Mouse (Mus musculus): Measurements from ENCODE around the gene Cdh1. TPM values are rescaled to one million over a fixed set of nuclear protein-coding genes. Genes with fewer than 3 reads are reported as not detected.

Cdh1 gene
- polyA plus RNA-seq, 1 experiment: 1.3 TPM

DNA sequence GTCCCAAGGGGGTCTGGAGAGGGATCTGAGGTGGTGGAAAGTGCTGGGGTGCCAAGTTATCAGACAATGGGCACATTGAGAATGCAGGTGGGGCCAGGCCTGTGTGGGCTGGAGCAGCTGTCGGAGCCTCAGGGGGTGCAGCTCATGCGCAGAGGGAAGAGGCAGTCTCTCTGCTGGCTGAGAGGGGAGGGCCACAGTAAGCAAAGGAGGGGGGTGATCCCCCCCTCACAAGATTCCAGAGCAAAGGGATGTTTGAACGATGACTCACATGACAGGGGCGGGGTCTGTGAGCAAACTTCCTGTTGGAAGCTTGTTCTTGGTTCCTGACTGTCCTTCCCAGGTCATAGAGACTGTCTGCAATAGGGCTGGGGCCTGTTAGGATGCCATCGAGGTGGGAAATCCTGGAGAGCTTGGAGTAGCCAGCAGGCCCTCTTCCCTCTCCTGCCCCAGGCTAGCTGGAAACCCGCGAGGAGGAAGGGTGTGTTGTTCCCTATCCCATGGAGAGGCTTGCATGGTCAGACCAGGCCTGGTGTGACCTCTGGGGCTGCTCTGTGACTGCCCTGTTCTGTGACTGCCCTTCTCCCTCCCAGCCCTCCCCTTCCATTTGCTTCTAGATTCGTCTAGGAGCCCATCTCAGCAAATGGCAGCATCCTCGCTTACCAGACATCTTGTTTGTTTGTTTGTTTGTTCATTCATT is 16.5 kb downstream of the Cdh1 start:
- no peak for DNase-seq (ENCODE audit: extremely low spot score in 1 of 2, low spot score in 1 of 2)

DNA sequence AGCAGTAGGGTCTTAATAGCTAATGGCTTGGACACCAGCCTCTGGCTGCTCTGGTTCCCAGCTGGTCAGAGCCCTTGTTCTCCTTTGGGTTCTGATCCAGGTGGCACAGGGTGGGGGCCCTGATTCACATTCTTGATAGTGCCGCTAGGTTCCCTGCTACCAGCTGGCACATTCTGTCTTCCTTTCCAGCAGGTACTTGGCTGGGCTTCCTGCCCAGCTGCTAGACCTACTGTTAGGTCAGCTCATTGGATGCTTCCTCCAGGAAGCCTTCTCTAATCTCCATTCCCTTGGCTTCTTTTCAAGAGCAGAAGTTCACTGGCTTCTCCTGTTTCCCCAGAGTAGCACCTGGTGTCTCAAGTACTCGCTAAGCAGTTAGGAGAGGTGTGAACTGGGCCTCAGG is 17.3 kb downstream of the Cdh1 start:
- no peak for DNase-seq (ENCODE audit: extremely low spot score in 1 of 2, low spot score in 1 of 2)

DNA sequence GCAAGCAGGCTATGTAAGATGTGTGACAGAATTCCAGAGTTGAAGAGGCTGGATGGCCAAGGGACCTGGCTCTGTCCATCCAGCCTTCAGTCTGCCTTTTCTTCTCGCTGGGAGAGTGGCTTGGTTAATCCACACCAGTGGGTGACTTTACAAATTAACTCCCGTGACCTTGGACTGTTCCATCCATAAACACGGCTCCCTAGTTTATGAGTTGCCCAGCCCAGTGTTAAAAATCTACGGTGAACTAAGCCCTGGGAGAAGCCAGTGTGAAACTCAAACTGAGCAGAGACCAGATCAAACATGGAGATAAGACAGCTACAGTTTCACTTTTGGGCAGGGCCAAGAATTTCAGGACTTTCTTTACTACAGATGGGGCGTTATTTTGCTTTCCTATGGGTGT is 19.9 kb downstream of the Cdh1 start:
- no peak for DNase-seq (ENCODE audit: extremely low spot score in 1 of 2, low spot score in 1 of 2)

DNA sequence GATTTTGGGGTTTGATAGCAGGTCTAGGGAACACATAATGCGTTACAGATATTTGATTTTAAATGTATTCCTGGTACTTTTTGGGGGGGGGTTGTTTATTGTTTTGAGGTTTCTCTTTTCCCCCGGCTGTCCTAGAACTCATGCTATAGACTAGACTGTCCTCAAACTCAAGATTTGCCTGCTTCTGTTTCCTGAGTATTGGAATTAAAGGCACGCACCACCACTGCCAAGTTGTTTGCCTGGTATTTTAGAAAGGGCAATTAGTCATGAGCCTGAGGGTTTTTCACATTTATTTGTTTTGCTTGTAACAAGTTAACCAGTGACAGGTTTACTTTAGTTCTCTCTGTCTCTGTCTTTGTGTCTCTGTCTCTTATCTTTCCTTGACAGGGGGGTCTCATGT is 20.3 kb downstream of the Cdh1 start:
- DNase-seq (ENCODE audit: extremely low spot score in 1 of 2, low spot score in 1 of 2): no peak

DNA sequence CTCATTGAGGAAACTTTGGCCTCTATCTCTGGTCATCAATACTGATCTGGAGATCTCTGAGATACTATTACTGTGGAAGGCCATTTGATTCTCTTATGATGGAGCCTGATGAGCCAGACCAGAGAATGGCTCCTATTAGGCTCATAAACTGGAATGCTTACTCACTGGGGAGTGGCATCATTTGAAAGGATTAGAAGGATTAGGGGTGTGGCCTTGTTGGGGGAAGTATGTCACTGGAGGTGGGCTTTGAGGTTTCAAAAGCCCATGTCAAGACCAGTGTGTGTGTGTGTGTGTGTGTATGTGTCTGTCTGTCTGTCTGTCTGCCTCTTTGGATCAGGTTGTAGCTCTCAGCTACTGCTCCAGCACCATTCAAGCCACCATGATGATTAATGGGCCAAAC is 20.8 kb downstream of the Cdh1 start:
- no peak for DNase-seq (ENCODE audit: extremely low spot score in 1 of 2, low spot score in 1 of 2)

DNA sequence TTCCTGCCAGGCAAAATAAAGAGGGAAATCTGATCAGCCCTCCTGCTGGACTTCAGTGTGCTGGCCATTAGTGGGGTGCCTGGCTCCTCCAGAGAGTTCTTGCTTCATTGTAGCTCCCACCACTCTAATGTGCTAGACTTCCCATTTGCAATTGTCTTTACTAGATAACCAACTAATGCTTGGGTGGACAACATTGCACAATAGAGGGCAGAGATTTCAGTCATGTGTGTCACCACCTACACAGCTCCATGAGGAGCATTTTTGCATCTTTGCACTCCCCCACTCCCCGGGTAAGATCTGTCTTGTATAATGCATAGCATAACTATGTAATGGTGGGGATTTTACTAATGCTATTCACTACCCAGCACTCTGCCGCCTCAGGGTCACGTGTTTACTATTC is 21.6 kb downstream of the Cdh1 start:
- no peak for DNase-seq (ENCODE audit: extremely low spot score in 1 of 2, low spot score in 1 of 2)

DNA sequence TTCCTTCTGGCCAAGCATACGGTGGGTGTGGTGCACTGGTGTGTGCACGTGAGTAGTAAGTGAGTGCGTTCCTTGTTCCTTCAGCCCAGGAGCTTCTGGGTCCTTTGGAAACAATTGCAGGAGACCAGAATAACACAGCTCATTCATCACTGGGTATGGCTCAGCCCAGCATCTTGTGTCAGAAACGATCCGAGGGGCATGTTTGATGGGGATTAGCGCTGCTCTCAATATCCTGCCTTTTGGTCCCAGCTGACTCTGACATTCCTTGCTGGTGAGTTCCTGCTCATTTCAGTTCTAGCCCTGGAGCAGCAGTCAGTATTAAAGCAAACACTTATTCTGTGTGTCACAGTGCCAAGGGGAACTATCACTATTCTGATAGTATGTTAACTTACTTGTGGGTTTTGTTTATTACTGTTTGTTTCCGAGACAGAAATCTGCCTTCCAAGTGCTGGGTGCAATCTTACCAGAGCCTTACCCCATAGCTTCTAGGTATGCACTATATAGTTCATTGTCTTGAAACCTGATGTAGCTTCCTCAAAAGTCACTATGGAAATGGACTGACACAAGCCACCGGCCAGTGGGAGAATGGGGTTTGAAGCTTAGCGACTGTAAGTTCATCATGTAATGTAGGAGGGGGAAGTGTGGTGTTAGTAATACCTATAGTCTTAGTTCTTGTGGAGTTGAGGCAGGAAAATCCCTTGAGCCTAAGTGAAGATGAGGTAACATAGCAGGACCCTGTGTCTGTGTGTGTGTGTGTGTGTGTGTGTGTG is 23.1 kb downstream of the Cdh1 start:
- DNase-seq (ENCODE audit: extremely low spot score in 1 of 2, low spot score in 1 of 2): no peak

DNA sequence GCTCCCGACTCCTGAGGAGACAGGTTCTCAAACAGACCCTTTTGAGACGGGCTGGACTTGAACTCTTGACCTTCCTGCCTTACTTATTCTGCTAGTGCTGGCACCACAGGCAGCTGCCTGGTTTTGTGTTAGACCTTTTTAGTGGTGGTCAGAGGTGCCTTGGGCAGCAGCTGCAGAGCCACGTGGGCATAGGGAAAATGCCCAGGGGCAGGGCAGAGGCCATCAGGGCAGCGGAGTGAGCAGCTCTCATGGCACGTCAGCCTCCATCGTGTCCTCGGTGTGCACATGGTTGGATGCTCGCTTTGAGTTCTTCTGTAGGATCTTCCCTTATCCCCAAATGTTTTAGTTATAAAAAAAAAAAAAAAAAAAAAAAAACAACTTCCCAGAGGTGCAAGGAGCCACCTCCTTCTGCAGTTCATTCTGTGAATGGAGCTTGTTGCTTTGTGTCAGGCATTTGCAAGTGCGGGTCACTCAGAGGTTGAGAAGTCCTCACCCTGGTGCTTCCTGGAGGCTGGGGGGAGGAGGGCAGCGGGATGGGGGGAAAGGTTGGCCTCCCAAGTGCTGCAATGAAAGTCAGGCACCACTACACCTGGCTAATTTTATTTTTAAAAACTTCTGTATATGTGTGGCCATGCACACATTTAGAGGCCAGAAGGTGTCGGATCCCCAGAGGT is 25.3 kb downstream of the Cdh1 start:
- no peak for DNase-seq (ENCODE audit: extremely low spot score in 1 of 2, low spot score in 1 of 2)

DNA sequence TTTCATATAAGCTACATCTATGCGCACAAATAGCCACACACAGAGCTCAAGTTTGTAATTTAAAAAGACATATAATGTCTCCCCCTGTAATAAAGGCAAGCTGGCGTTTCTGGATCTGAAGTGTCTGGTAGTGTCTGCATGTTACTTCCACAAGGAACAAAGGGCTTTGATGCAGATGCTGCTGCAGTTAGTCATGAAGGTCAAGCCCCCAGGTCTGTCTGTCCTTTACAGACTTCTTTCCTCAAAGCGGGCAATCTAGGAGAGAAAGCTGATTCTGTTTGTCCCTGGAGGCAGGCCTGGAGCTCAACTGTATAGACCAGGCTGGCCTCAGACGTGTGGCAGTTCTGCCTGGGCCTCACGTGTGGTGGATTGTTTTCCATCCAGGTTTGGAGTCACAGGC is 26.3 kb downstream of the Cdh1 start:
- no peak for DNase-seq (ENCODE audit: extremely low spot score in 1 of 2, low spot score in 1 of 2)

DNA sequence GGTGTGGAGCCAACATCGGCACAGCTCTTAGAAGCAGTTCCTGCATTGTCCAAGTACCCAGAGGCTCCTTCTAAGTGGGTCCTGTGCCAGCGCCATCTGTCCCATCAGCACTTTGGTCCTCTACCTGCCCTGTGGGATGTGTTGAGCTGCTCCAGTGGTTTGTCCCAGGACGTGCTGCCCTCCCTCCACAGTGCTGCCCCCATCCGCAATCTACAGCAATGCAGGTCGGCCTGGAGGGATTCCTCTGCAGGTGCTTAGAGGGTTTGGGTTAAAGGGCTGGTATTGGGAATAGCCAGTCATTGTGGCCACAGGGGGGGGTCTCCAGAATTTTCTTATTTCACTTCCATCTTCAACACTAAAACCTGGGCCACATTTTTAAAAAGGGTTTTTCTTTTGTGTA is 28.8 kb downstream of the Cdh1 start:
- no peak for DNase-seq (ENCODE audit: extremely low spot score in 1 of 2, low spot score in 1 of 2)

DNA sequence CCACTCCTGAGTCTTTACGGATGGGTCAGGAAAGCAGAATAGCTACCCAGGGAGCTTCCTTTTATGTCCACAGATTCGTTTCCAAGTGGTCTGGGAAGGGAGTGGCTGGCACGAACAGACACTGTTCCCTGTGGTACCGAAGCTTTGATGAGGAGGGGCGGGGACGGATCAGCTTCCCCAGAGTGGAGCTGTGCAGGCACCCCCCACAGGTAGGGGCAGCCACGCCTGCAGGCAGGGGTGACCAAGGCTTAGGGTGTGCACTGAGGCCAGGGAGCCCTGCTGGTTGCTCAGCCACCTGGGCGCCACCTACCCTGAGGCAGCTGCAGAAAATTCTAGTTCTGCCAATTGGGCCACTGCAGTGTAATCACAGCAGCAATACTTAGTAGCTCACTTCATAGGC is 29.5 kb downstream of the Cdh1 start:
- DNase-seq (ENCODE audit: extremely low spot score in 1 of 2, low spot score in 1 of 2): no peak

DNA sequence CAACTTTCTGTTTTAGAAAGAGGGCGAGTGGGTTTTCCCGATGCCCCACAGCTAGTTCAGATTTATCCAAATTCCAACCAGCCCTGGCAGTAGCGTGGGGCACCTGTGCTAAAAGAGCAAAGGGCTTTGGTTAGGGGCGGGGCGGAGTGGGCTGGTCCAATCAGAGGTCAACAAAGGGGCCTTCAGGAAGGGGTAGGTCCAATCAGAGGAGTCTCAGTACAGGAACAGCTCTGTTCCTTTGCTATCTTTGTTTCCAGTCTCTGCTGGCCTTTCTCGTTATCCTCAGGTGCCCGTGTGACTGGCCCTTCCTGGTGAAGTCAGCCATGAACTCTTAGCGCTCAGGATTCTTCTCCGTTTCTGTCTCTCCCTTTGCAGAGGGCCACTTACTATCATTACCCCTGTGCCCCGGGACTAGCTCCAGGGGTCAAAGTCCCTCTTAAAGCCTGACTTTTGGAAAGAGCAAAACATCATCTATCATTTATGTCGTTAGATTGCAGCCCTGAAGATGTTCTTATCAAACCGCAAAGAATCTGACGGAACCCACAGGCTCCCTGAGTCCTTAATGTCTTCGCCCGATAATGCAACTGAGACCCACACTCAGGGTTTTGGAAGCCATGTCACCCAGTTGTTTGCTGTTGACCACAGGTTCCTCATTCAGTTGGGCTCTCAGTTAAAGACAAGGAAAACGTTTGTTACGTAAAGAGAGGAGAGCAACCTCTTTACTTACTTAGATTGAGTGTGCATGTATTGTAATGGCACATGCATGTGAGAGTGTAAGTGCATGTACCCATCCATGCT is 30.4 kb downstream of the Cdh1 start:
- DNase-seq (ENCODE audit: extremely low spot score in 1 of 2, low spot score in 1 of 2): no peak

DNA sequence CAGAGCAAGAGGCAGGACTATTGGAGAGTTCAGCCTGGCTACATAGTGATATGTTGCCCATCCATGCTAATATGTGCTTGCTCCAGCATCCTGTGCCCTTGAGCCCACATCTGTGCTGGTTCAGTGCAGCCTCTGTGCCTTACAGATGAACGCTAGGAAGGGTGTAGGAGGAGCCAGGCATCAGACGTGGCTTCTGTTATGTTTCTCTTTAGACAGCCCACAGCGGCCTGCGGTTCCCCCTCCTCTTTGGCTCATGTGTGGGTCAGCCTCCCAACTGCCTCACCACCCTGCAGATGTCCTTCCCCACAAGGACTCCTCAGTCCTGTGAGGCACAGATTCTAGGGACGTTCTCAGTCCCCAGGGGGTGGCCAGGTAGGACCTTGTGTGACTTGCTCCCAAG is 32.1 kb downstream of the Cdh1 start:
- DNase-seq (ENCODE audit: extremely low spot score in 1 of 2, low spot score in 1 of 2): no peak

DNA sequence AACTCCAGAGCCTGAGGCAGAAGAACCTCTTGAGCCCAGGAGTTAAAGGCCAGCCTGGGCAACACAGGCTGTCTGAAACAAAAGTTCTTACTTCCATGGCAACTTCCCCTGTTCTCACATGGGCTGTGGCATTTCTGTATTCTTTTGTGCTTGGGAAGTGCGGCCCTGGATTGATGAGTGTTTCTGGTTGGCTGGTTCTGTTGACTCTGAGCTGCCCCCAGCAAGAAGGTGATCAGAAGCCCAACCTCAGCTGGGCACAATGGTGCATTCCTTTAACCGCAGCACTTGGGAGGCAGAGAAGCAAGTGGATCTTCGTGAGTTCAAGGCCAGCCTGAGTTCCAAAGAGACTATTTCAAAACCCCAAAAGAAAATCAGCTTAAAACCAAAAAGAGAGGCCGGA is 34.3 kb downstream of the Cdh1 start:
- DNase-seq (ENCODE audit: extremely low spot score in 1 of 2, low spot score in 1 of 2): no peak

DNA sequence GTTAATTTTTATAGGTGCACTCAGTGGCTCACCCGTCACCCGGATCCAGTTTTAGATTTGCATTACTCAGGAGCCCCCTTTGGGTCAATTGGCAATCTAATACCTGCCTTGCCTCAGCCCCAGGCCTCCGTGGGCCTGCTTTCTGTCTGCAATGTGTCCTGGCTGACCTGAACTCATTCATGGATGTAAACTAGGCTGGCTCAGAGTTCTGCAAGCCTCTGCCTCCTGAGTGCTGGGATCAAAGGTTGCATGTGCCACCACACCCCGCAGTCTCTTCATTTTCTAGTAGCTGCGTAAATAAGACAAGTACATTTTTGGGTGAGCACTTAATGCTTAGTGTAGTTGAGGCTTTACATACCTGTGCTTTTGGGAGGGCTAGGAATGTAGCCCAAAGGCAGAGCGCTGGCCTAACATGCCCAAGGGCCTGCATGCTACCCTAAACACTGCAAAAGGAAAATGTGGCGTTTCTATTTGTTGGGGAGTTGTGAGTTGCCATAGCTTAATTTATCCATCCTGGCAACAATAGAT is 35.7 kb downstream of the Cdh1 start:
- no peak for DNase-seq (ENCODE audit: extremely low spot score in 1 of 2, low spot score in 1 of 2)

DNA sequence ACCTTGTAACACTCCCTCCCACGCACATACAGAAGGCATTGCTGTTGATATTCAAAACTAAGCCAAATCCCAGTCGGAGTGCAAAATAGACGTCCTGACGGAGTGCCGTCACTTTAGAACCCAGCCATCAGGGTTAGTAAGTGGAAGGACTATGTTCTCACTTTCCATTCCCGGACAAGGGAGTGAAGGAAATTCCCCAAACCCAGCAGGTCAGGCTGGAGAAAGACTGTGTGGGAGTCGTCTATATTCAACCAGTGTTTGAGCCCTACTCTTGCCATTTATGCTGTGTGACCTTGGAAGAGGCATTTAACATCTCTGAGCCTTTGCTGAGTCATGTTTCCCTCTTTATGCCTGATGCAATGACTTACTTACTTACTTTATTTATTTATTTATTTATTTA is 37.1 kb downstream of the Cdh1 start:
- DNase-seq (ENCODE audit: extremely low spot score in 1 of 2, low spot score in 1 of 2): no peak

DNA sequence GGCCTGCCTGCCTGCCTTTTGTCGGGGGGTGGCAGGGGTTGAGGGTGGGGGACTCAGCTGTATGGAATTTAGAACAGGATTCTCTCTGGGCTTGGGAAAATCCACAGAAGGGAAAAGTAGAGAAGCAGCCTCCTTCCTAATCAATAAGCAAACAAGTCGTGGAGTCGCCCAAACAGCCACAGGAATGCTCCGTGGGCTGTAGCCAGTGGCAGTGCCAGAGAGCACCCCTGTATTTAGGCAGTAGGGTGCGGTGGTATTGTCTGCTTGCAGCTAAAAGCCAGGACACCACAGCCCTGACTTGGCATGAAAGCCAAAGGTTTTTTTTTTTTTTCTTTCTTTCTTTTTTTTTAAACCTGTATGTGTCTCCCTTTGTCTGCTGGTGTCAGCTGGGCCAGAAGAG is 37.8 kb downstream of the Cdh1 start:
- no peak for DNase-seq (ENCODE audit: extremely low spot score in 1 of 2, low spot score in 1 of 2)

DNA sequence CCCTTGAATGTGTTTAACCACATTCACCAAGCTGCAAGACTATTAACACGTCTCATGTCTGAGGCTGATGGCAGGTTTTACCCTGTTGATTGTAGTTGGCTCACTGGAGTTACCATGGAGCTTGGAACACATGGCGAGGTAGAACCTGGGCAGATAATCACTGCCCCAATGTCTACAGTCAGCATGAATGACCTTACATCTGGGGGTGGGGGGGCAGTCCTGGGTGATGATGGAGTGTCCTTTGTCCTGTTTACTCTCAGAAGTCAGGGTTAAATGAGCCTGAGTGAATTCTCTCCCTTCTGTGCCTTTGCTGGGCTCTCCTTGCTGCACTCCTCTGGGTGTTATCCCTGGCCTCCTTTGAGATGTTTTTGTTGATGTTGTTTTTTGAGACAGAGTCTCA is 39.0 kb downstream of the Cdh1 start:
- DNase-seq (ENCODE audit: extremely low spot score in 1 of 2, low spot score in 1 of 2): no peak

DNA sequence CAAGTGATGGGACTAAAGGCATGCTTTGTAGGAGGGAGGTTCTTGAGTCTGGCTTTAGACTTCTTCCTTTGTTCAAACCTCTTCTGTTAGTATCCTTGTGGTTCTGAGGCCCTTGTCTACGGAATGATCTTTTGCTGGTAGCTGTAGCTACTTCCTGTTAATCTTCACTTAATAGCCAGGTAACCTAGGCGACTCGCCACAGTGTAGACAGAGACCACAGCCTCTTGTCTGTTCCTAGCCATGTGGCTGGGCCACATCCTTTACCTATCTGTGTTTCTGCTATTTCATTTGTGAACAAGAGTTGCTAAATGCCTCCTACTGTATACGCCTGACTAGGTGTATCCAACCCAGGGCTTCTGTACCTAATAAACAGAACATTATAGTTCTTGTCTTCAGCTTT is 39.9 kb downstream of the Cdh1 start:
- no peak for DNase-seq (ENCODE audit: extremely low spot score in 1 of 2, low spot score in 1 of 2)

DNA sequence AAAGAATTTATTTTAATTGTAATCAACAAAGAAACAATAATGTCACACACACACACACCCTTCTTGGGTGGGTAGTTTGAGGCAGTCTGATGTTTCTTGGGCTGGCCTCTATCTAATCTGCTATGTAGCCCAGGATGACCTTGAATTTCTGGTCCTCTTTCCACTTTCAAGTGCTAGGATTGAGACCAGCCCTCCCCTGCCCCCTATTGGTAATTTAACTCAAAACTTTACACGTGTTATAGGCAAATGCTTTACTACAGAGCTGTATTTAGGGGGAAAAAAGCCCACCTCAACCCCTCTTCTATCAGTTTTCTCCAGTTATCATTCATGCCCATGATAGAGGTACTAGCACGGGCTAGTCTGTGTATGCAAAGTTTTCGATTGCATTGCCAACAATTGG is 41.8 kb downstream of the Cdh1 start:
- no peak for DNase-seq (ENCODE audit: extremely low spot score in 1 of 2, low spot score in 1 of 2)

DNA sequence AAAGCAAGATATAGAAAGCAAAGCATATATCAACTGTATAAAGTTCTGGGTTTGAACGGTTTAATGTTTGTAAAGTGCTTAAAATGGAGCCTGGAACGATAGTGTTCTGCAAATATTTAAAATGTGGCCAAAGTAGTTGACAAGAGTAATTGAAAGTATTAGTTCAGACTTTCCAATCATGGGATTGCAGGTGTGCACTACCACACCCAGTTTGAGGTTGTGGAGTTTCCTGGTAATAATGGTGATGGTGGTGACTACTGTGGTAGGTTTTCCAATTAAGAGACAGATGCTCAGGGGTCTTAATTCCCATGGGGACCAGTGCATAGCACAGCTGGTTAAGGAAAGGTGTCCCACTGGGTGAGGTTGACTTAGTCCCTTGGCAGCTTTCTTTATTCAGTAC is 43.0 kb downstream of the Cdh1 start:
- no peak for DNase-seq (ENCODE audit: extremely low spot score in 1 of 2, low spot score in 1 of 2)
